Mouse (Mus musculus) hindlimb bud, embryonic 11.5 days (tissue): Measurements from ENCODE around the gene Parn.
A peak's percentile ranks its signal among the peaks of the same experiment; 100 is the strongest.
"Not testable (repeated sequence)": the region's sequence is repeated elsewhere in the genome, so short reads cannot be mapped to it uniquely, and the experiment has no call there.

Source experiments
- DNase-seq: peaks from one replicate; pipeline ENCODE4 v3.0.0-alpha.2; 2012; ENCODE audit warnings: low read depth, low spot score; ENCODE audit errors: extremely low spot score

Parn gene

DNA sequence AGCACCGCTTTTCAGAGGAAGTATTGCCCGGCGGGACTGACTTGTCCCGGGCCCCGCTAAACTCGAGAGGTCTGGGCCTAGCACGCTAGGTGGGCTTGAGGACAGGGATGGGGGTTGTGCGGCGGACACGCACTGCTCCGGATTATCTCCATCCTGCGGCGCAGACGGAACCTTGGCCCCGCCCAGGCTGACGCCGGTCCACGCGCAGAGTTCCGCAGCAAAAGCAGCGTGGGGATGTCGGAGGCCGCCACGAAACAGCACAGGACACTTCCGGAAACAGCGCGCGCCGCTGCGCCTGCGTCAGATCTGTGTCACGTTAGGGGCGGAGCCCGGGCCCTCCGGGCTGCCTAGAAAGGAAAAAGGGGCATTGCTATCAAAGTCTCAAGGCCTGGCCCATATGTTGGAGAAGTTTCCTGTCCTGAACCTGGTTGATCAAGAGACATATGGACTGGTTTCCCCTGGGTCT lies at the start of gene Parn:
Parn (minus strand) TSS at position 293 of the 466 bp plus-strand sequence.
- peak; percentile 70 for DNase-seq

DNA sequence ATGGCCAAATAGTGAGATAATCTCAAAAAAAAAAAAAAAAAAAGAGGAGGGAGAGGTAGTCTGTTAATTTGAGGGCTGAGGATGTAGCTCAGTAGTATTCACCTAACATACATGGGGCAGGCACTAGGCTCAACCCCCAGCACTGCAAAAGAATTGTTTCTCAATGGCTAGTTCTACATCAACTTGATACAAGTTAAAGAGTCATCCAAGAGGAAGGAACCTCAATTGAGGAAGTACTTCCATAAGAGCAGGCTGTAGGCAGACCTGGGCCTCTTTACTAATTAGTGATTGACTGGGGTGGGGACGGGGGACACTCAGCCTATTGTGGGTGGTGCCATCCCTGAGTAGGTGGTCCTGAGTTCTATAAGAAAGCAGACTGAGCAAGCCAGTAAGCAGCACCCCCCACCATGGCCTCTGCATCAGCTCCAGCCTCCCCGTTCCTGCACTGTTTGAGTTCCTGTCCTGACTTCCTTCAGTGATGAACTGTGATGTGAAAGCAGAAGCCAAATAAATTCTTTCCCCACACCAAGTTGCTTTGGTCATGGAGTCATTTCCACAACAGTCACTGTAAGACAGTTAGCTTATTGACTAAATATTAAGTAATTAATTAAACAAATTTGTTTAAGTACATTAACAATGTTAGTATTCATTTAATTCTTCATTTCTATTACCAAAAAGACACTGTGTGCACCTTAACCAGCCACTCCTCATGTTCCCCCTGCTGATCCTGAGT lies 49.0 kb upstream of the Parn start:
- no peak for DNase-seq

DNA sequence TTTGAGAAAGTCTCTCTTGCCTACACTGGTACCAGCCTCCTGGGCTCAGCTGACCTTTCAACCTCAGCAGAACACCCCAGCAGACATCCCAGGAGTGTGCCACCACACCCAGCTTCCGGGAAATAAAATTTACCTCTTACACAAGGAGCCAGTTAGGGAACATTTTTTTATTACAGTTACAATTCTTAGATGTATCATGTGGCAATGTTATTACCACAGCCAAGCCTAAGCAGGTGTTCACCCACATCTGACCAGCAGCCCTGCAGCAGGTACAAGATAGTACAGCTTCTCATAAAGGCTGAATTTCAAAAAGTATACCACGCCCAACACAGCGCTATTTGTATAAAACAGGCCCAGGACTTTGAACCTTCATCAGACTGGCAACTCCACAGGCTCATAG lies 46.9 kb upstream of the Parn start:
- no peak for DNase-seq

GRCm38 (mm10) chr16:13704676-13705075 lies 36.7 kb upstream of the Parn start:
- DNase-seq, result no peak

DNA sequence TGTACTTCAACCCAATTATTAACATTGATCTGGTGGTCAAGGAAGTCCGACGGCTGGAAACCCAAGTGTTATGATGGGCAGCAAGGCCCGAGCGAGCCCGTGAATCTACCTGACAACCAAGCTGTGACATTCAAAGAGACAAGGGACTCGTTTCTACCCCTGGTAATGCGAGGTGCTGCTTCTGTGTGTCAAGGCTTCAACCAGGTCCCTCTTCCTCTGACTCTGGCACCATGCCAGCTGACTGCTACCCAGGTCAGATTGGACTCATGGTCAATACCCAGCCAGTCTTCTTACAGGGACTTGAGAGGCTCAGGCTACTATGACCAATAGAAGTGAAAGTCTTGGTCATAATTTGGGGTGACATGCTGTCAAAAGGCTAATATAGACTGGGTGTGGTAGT lies 34.2 kb upstream of the Parn start:
- no peak for DNase-seq

GRCm38 (mm10) chr16:13698998-13699397 lies 31.0 kb upstream of the Parn start:
- DNase-seq, result no peak

DNA sequence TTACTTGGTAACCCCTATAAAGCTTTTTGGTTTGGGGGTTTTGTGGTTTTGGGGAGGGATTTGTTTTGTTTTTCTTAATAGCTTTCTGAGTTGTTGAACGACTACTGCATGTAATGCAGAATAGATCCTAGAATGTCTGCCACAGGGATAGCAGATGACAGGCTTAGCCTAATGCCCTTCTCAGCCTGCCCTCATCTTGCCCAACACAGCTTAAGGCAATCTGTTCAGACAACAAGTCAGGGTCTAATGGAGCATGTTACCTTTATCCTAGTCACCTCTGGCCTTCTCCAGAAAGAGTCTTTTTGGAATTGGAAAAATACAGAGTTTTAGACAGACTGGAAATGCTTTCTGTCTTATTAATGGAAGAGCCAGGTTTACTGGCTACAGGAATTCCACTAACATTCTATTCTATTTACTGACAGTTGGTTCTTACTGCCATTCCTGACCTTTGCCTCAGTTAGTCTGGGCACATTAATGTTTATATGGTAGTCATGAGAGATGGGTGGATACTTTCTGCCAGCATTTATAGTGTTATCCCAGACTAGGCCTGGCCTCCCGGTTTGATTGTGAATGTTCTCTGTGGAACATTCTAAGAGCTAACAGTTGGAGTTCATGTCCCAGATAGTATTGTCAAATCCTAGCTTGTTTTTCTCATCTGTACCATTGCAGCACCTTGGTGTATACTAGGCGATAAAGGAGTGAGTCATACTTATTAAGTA lies 10.8 kb upstream of the Parn start:
- no peak for DNase-seq

DNA sequence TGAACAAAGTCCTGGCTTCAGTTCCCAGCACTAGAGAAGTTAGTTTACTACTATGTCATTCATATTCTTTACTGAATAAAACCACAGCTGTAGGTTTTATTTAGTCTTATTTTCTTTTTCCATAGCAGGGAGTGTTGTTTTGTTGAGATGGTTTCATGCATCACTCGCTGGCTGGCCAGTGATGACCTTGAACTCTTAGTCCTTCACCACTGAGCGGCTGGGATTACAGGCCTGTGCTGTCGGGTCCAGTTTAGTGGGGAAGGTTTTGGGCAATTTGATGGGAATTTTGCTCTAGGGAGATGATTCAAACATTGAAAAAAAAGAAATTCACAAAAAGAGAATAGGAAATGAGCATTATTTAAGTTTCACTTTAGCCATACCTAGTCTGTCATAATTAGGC lies 6.5 kb upstream of the Parn start:
- DNase-seq, result no peak

DNA sequence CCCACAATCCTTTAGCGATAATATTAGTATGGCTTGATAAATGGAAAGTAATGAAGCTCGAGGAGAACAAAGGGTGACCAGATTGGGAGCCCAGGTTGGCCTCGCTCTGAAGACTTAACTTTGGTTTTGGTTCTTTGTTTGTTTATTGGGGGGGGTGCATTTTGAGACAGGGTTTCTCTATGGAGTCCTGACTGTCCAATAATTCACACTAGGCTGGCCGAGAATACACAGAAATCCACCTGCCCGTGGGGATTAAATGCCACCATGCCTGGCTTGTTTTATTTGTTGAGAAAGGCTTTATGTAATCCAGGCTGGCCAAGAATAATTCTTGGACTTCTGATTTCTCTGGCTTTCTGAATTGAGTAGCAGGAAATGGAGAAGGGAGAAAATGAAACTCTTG lies 5.1 kb upstream of the Parn start:
- no peak for DNase-seq

- DNase-seq, result peak; percentile 12
Observed at GRCm38 (mm10) chr16:13672386-13672898, 4.5 kb upstream of the Parn start.

DNA sequence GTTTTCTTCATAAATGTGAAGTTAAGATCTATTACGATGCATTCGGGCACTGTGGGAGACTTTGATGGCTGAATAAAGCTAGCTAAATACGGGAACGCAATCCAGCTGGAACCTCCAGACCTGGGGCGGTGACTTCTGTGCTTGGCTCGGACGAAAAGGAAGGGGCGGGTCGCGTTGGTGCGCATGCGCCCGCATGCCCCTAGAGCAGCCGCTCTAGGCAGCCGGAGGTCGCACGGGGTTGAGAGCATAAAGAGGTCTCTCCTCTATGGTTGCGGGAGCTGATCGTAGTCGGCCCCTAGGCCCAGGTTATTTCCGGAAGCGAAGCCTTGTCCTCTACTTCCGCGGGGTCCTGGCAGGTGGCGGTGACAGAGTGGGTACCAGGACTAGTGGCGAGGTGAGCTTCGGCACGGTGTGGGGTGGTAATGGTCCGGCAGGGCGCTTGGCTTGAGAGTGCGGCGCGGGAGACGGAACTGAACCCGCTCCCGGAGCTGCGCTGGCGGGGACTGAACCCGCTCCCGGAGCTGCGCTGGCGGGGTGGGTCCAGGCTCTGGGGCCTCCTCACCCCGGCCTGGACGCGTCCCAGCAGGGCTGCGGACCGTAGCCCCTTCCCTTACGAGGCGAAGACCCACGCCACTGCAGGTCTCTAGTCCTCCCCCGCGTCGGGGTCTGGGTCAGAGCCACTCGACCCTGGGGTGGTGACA lies 3.9 kb upstream of the Parn start, which contains the start of the genes Bfar and 3110001I22Rik:
Bfar (plus strand) TSS at position 174 of the 701 bp plus-strand sequence.
3110001I22Rik (plus strand) TSS at position 245 of the 701 bp plus-strand sequence.
- peak; percentile 62 for DNase-seq

- not testable (repeated sequence) for DNase-seq
Observed at GRCm38 (mm10) chr16:13670896-13671295, 2.9 kb upstream of the Parn start.

GRCm38 (mm10) chr16:13669282-13669681 lies 1.3 kb upstream of the Parn start:
- no peak for DNase-seq

- no peak for DNase-seq
Observed at GRCm38 (mm10) chr16:13668402-13669108, 585 bp upstream of the Parn start.

DNA sequence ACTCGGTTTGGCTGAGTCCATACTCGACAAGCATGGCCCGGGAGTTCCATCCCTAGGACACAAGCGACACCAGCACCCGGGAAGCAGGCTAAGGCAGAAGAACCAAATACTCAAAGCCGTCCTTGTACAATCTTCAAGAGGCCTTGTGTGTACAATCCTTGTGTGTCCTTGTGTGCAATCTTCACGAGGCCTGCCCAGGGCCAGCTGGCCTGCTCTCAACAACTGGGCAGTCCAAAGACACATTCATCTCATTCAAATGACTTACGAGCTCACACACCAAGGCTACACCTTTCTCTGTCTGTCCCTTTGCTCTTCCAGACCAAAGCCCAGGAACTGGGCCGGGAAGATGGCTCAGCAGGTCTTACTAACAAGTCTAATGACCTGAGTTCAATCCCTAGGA lies 7.2 kb downstream of the Parn start:
- no peak for DNase-seq

DNA sequence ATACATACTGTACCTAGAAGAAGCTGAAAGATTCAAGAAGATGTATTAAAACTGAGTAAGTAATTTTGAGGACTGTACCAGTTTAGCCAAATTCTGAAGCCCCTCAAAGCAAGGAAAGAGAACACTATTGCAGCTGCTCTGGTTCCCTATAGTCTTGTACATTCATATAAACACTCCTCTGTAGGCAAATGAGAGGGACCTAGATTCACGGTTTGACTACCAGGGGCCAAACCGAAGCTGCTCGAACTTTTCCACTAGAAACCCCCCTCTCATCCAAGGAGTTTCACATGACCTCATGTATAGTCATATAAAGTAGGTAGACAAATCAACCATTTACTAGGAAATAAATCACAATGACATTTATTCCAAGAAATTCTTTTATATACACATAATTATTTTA lies 9.1 kb downstream of the Parn start:
- no peak for DNase-seq

DNA sequence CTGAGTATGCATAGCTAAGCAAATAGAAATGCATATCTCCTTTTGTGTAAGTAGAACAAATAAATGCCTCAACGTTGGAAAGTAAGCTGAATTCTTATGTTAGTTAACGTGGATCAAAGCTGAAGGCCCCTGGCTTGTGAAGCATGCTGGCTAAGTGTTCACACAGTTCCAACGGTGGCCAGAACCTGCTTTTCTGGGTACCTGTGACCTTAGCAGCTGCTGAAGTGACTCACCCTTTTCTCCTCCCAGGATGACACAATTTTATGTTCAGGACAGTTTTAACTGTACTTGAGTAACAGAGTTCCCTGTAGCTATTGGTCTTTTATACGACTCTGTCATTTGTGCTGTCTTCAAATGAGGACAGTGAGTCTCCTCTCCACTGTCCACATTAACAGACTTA lies 22.0 kb downstream of the Parn start:
- DNase-seq, result no peak

DNA sequence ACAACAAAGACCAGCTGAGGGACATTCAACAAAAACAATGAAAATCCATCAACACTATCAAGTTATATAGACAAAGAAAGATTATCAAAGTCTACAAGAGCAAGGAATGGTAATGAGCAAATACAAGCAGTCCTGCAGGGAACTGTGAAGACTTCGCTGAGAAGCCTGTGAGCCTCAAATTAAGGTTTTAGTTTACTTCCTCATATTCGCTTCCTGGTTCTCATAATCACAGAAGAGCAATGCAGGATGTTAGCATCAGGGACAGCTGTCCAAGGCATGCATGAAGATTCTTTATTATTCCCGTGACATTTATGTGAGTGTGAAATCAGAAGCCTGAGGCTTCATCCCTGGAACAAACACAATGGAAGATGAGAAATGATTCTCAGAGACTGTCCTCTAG lies 23.5 kb downstream of the Parn start:
- no peak for DNase-seq

GRCm38 (mm10) chr16:13640064-13640463 lies 27.9 kb downstream of the Parn start:
- DNase-seq, result no peak

GRCm38 (mm10) chr16:13639508-13639907 lies 28.5 kb downstream of the Parn start:
- no peak for DNase-seq

DNA sequence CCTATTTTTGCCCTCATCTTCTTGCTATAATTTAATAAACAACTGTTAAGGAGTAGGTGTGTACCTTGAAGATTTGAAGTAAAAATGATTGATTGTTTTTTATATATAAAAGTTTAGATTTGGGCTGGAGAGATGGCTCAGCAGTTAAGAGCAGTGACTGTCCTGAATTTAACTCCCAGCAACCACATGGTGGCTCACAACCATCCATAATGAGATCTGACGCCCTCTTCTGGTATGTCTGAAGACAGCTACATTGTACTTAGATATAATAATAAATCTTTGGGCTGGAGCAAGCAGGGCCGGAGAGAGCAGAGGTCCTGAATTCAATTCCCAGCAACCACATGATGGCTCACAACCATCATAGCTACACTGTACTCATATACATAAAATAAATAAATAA lies 29.8 kb downstream of the Parn start:
- not testable (repeated sequence) for DNase-seq
